25 mouse cellular contexts compared by ENCODE assay signal in the genomic region with DNA sequence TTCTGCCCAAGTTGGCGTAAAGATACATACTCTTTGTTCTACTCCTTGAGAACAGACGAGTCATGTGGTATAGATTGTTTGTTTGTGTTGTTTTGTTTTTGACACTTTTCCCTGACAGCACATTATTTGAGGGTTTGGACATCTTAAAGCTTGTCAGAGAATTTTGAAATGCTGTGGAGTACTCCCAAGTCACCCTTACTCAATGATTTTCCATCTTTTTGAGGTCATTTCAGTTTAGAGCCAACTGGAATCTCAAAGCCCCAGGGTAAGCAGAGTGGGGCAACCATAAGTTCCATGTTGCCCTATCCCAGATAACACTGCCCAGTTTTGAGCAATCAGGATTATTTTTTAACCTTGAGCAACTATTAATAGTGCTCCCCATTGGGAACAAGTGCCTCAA. TPM values are rescaled to one million over a fixed set of nuclear protein-coding genes. Genes with fewer than 3 reads are reported as not detected.
A peak's percentile ranks its signal among the peaks of the same experiment; 100 is the strongest.
DNase-seq lines count a peak whose midpoint lies in the region; ATAC-seq lines count a peak whose summit lies in the region.
"Had no signal": no experiment of that assay in that cellular context is flagged by ENCODE, and none has a peak within 500 bp of the region (broad histone marks: within the 10 kb centered on the region; RNA-seq: fewer than 3 reads in every experiment).

No protein-coding gene starts in this region.

- 0 out of 2 replicates have a peak overlapping the region, but pooled peaks have one; percentile 10 for H3K4me2 ChIP-seq in heart, embryonic 16.5 days (ENCODE audit: low read depth, low read length)
- H3K4me2 ChIP-seq in heart, embryonic 11.5 days = no peak overlapping the region
- H3K4me2 ChIP-seq in midbrain, embryonic 11.5 days = no peak overlapping the region
- no peak overlapping the region for H3K4me2 ChIP-seq in midbrain, embryonic 13.5 days (replicated peaks)
- H3K4me2 ChIP-seq: embryonic facial prominence, embryonic 15.5 days; forebrain, embryonic 15.5 days; heart, embryonic 13.5 days; hindbrain, embryonic 14.5 days; intestine, embryonic 15.5 days had no signal

- no peaks in the 10 kb centered on the region for H3K27me3 ChIP-seq in heart, embryonic 16.5 days (ENCODE audit: control insufficient read depth, insufficient read depth, low read length)
- H3K27me3 ChIP-seq in heart, embryonic 11.5 days (ENCODE audit: control insufficient read depth, insufficient read depth, low read length) = no peaks in the 10 kb centered on the region
- H3K27me3 ChIP-seq in midbrain, embryonic 11.5 days (ENCODE audit: control insufficient read depth, insufficient read depth, low read length) = no peaks in the 10 kb centered on the region
- H3K27me3 ChIP-seq in midbrain, embryonic 13.5 days = peaks cover 4% of the 10 kb centered on the region
- H3K27me3 ChIP-seq: embryonic facial prominence, embryonic 15.5 days; forebrain, embryonic 15.5 days; heart, embryonic 13.5 days; intestine, embryonic 15.5 days; Patski had no signal

- WGBS in heart, embryonic 16.5 days = 73% methylated on average over 2 of the region's 2 CpGs
- 84% methylated on average over 2 of the region's 2 CpGs for WGBS in heart, embryonic 11.5 days (ENCODE audit: insufficient replicate concordance)
- WGBS in midbrain, embryonic 11.5 days = 89% methylated on average over 2 of the region's 2 CpGs
- WGBS in midbrain, embryonic 13.5 days = 92% methylated on average over 2 of the region's 2 CpGs

- DNase-seq in adrenal gland, postnatal 14 days = peak; percentile 14
- DNase-seq in adrenal gland, adult 2 months = no peak
- peak; percentile 47 for DNase-seq in midbrain, embryonic 11.5 days (ENCODE audit: low spot score, missing footprints)
- no peak for DNase-seq in yolk sac, embryonic 10.5 days (ENCODE audit: low spot score)
- DNase-seq: adrenal gland, adult 8-10 months; cerebellum, adult 2 months; cerebellum, postnatal 10 days; embryo, embryonic 11 days; gastrocnemius, postnatal 14 days; kidney, adult 18-20 months had no signal

- H3K9me3 ChIP-seq in heart, embryonic 16.5 days (replicated peaks; ENCODE audit: control insufficient read depth, low read length) = no peaks in the 10 kb centered on the region
- no peaks in the 10 kb centered on the region for H3K9me3 ChIP-seq in heart, embryonic 11.5 days (replicated peaks; ENCODE audit: control insufficient read depth, low read length)
- no peaks in the 10 kb centered on the region for H3K9me3 ChIP-seq in midbrain, embryonic 11.5 days (ENCODE audit: control insufficient read depth, low read length)
- H3K9me3 ChIP-seq in midbrain, embryonic 13.5 days = no peaks in the 10 kb centered on the region
- H3K9me3 ChIP-seq: embryonic facial prominence, embryonic 15.5 days; forebrain, embryonic 15.5 days; heart, embryonic 13.5 days; hindbrain, embryonic 10.5 days; intestine, embryonic 15.5 days had no signal

- peak overlapping the region; percentile 44 for H3K27ac ChIP-seq in heart, embryonic 16.5 days (ENCODE audit: low read length)
- no peak overlapping the region for H3K27ac ChIP-seq in heart, embryonic 11.5 days (ENCODE audit: low read depth, low read length)
- H3K27ac ChIP-seq in midbrain, embryonic 11.5 days (ENCODE audit: low read depth, low read length) = no peak overlapping the region
- H3K27ac ChIP-seq in midbrain, embryonic 13.5 days = no peak overlapping the region
- H3K27ac ChIP-seq: embryonic facial prominence, embryonic 15.5 days; forebrain, embryonic 15.5 days; heart, embryonic 13.5 days; hindbrain, embryonic 10.5 days; hindbrain, embryonic 14.5 days; intestine, embryonic 15.5 days had no signal

- H3K36me3 ChIP-seq in heart, embryonic 16.5 days (ENCODE audit: control insufficient read depth, insufficient read depth) = no peaks in the 10 kb centered on the region
- no peaks in the 10 kb centered on the region for H3K36me3 ChIP-seq in heart, embryonic 11.5 days (ENCODE audit: control insufficient read depth, insufficient read depth, low read length)
- no peaks in the 10 kb centered on the region for H3K36me3 ChIP-seq in midbrain, embryonic 11.5 days (ENCODE audit: control insufficient read depth, insufficient read depth, low read length)
- H3K36me3 ChIP-seq in midbrain, embryonic 13.5 days = no peaks in the 10 kb centered on the region
- H3K36me3 ChIP-seq: embryonic facial prominence, embryonic 15.5 days; forebrain, embryonic 15.5 days; heart, embryonic 13.5 days; hindbrain, embryonic 10.5 days; intestine, embryonic 15.5 days had no signal

- H3K9ac ChIP-seq in heart, embryonic 16.5 days (ENCODE audit: low read length) = no peak overlapping the region
- no peak overlapping the region for H3K9ac ChIP-seq in heart, embryonic 11.5 days (ENCODE audit: low read depth, low read length)
- no peak overlapping the region for H3K9ac ChIP-seq in midbrain, embryonic 11.5 days (ENCODE audit: low read length)
- H3K9ac ChIP-seq in midbrain, embryonic 13.5 days (replicated peaks) = no peak overlapping the region
- H3K9ac ChIP-seq: embryonic facial prominence, embryonic 15.5 days; forebrain, embryonic 15.5 days; heart, embryonic 13.5 days; hindbrain, embryonic 14.5 days; intestine, embryonic 15.5 days had no signal

- no peak for ATAC-seq in heart, embryonic 16.5 days (replicated peaks; ENCODE audit: extremely low read depth, insufficient read depth, low FRiP score)
- ATAC-seq in heart, embryonic 11.5 days (replicated peaks; ENCODE audit: insufficient number of reproducible peaks, low FRiP score, low TSS enrichment) = no peak
- ATAC-seq in midbrain, embryonic 11.5 days (ENCODE audit: low FRiP score) = no peak
- no peak for ATAC-seq in midbrain, embryonic 13.5 days
- ATAC-seq in frontal cortex, adult (ENCODE audit: low TSS enrichment) = no peak
- ATAC-seq: activated CD4-positive, CD25-positive, alpha-beta regulatory T cell, adult 4 months; forebrain, embryonic 15.5 days; intestine, embryonic 15.5 days had no signal

- H3K4me3 ChIP-seq in heart, embryonic 16.5 days (ENCODE audit: low read length) = no peak overlapping the region
- no peak overlapping the region for H3K4me3 ChIP-seq in heart, embryonic 11.5 days (ENCODE audit: low read depth, low read length)
- H3K4me3 ChIP-seq in midbrain, embryonic 11.5 days (ENCODE audit: low read depth, low read length) = no peak overlapping the region
- no peak overlapping the region for H3K4me3 ChIP-seq in midbrain, embryonic 13.5 days (replicated peaks)
- H3K4me3 ChIP-seq: embryonic facial prominence, embryonic 15.5 days; forebrain, embryonic 15.5 days; heart, embryonic 13.5 days; hindbrain, embryonic 10.5 days; intestine, embryonic 15.5 days had no signal

- peaks cover 20% of the 10 kb centered on the region for H3K4me1 ChIP-seq in heart, embryonic 16.5 days (ENCODE audit: control insufficient read depth, insufficient read depth, low read length)
- peaks cover 12% of the 10 kb centered on the region for H3K4me1 ChIP-seq in heart, embryonic 11.5 days (ENCODE audit: control insufficient read depth, insufficient read depth, low read length)
- H3K4me1 ChIP-seq in midbrain, embryonic 11.5 days (ENCODE audit: control insufficient read depth, insufficient read depth, low read length) = no peaks in the 10 kb centered on the region
- peaks cover 5% of the 10 kb centered on the region; the same call in 1 of the 2 replicates for H3K4me1 ChIP-seq in midbrain, embryonic 13.5 days (replicated peaks)
- H3K4me1 ChIP-seq: hindbrain, embryonic 10.5 days had no signal

RNA-seq across cellular contexts. Expression of a gene that starts 8.1 kb away (rescaled TPM):
- total RNA-seq in adrenal gland, postnatal 14 days (2021) = 381 and 383 TPM in 2 replicates
- total RNA-seq in adrenal gland, adult 2 months (2021) = 100 to 1,000 TPM; 191 to 251 TPM
- 251 and 318 TPM in 2 replicates for polyA plus RNA-seq in adrenal gland, adult 2 months (2012; rRNA removed)
- 371 and 412 TPM in 2 replicates for polyA plus RNA-seq in heart, embryonic 16.5 days (2015; fragmentation: Nextera tagmentation; extraction: Ambion mirVana)
- polyA plus RNA-seq in heart, embryonic 11.5 days (2014; fragmentation: Nextera tagmentation; extraction: Ambion mirVana) = 69.2 and 81.5 TPM in 2 replicates
- 9.8 and 12.1 TPM in 2 replicates for polyA plus RNA-seq in midbrain, embryonic 11.5 days (2014; fragmentation: Nextera tagmentation; extraction: Ambion mirVana)
- 9.6 and 11.7 TPM in 2 replicates for polyA plus RNA-seq in midbrain, embryonic 13.5 days (2015; fragmentation: Nextera tagmentation; extraction: Ambion mirVana)
- total RNA-seq: common myeloid progenitor, adult 5-6 weeks; granulocyte monocyte progenitor cell, adult 5-6 weeks; MEL had no signal
- polyA plus RNA-seq: activated CD4-positive, CD25-positive, alpha-beta regulatory T cell, adult 4 months had no signal

RNA-seq across cellular contexts. Expression of a gene that starts 33.3 kb away (rescaled TPM):
- total RNA-seq in adrenal gland, postnatal 14 days (2021) = 55.3 and 61.5 TPM in 2 replicates
- 10 to 100 TPM; 36.8 to 46.4 TPM for total RNA-seq in adrenal gland, adult 2 months (2021)
- polyA plus RNA-seq in adrenal gland, adult 2 months (2012; rRNA removed) = 36.4 and 42.9 TPM in 2 replicates
- polyA plus RNA-seq in heart, embryonic 16.5 days (2015; fragmentation: Nextera tagmentation; extraction: Ambion mirVana) = 44.5 and 47.5 TPM in 2 replicates
- 13.7 and 15.9 TPM in 2 replicates for polyA plus RNA-seq in heart, embryonic 11.5 days (2014; fragmentation: Nextera tagmentation; extraction: Ambion mirVana)
- polyA plus RNA-seq in midbrain, embryonic 11.5 days (2014; fragmentation: Nextera tagmentation; extraction: Ambion mirVana) = 6.2 and 7.0 TPM in 2 replicates
- polyA plus RNA-seq in midbrain, embryonic 13.5 days (2015; fragmentation: Nextera tagmentation; extraction: Ambion mirVana) = 6.0 and 6.2 TPM in 2 replicates
- total RNA-seq: MEL had no signal

Comparison
In these comparisons a context has a peak if more than half of its experiments do, and no peak if none do; other contexts are left out.
1. DNase-seq: peak in adrenal gland, postnatal 14 days (single experiment) and midbrain, embryonic 11.5 days (single experiment); none in adrenal gland, adult 2 months (single experiment) and yolk sac, embryonic 10.5 days (single experiment).